Mouse (Mus musculus) megakaryocyte, embryonic 14.5 days (primary cell): ENCODE measurements at regions not wholly inside any gene's neighbourhood (a gene's known extent, or its start where the extent isn't known, plus 50 kb on each side); places are given as distances from the start of the nearest gene placed in this dataset.

Experiments
- FLI1 ChIP-seq: IDR thresholded peaks from 2 replicates; pipeline ENCODE4 v1.6.1; 2012; ENCODE audit warnings: low read length, inconsistent platforms, mixed read lengths
- GATA1 ChIP-seq: IDR thresholded peaks from 3 replicates; pipeline ENCODE4 v1.6.1; 2012; ENCODE audit warnings: mixed read lengths, low read length, inconsistent platforms, borderline replicate concordance

DNA sequence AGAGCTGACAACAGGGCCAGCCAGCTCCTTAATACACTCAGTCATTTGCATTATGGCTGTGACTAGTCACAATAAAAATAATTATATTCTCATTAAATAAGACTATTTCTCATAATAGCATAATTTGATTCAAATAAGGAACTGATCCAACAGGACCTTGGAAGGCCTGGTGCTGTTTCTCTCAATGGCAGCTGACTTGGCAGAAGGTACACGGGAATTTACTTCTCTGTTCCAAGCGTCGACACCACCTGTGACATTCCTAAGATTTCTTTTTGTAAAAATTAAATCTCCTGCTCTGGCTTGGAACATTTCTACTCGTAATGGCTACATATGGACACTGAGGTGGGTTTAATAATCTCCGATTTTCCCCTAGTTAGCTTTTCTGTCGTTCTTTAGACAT, 147.1 kb upstream of the Trhde start:
- TF ChIP-seq GATA1 (no peak), FLI1 (no peak)
